Mouse (Mus musculus) bone marrow, adult 2 months (tissue): ENCODE measurements at regions not wholly inside any gene's neighbourhood (a gene's known extent, or its start where the extent isn't known, plus 50 kb on each side); places are given as distances from the start of the nearest gene placed in this dataset.

Source experiments
- CTCF ChIP-seq: fragments of 200-500 bp; IDR thresholded peaks from 2 replicates; pipeline ENCODE4 v1.5.1; 2011; ENCODE audit warnings: low read length, control low read depth; ENCODE audit not compliant: control insufficient read depth, insufficient read depth
- POLR2A ChIP-seq: fragments of 200-500 bp; IDR thresholded peaks from 2 replicates; pipeline ENCODE4 v1.6.1; 2011; ENCODE audit warnings: low read depth, mild to moderate bottlenecking, control low read depth, low read length, borderline replicate concordance; ENCODE audit not compliant: control insufficient read depth

GRCm38 (mm10) chr13:28885083-28886037 lies 68.2 kb downstream of the Sox4 start:
- TF ChIP-seq CTCF (no peak), POLR2A (no peak)
